Mouse (Mus musculus) kidney, embryonic 14.5 days (tissue): ENCODE measurements at regions not wholly inside any gene's neighbourhood (a gene's known extent, or its start where the extent isn't known, plus 50 kb on each side); places are given as distances from the start of the nearest gene placed in this dataset.

Experiments
- ATAC-seq: fragments of 200-750 bp; cut with Nextera tagmentation; 2 replicates; pipeline ENCODE4 v1.8.0; 2017; ENCODE audit warnings: moderate number of reproducible peaks, mild to moderate bottlenecking, moderate TSS enrichment, moderate library complexity; ENCODE audit not compliant: low FRiP score, low TSS enrichment
- H3K27ac ChIP-seq: fragments of 300-500 bp; sonication (generic); 2 replicates; pipeline ENCODE4 v1.5.1; 2014; ENCODE audit warnings: low read depth, mild to moderate bottlenecking, low read length, moderate library complexity, mixed read lengths
- H3K27me3 ChIP-seq: fragments of 300-500 bp; sonication (generic); 2 replicates; pipeline ENCODE4 v1.6.1; 2014; ENCODE audit warnings: mild to moderate bottlenecking, low read length; ENCODE audit not compliant: control insufficient read depth, insufficient read depth
- H3K36me3 ChIP-seq: fragments of 300-500 bp; sonication (generic); 2 replicates; pipeline ENCODE4 v1.6.1; 2014; ENCODE audit warnings: low read length, mixed read lengths; ENCODE audit not compliant: control insufficient read depth, insufficient read depth
- H3K4me1 ChIP-seq: fragments of 300-500 bp; sonication (generic); 2 replicates; pipeline ENCODE4 v1.6.1; 2014; ENCODE audit warnings: low read length, mixed read lengths; ENCODE audit not compliant: control insufficient read depth, insufficient read depth
- H3K4me2 ChIP-seq: fragments of 300-500 bp; sonication (generic); replicated peaks from 2 replicates; pipeline ENCODE4 v1.6.1; 2014; ENCODE audit warnings: low read depth, mild to moderate bottlenecking, low read length
- H3K4me3 ChIP-seq: fragments of 300-500 bp; sonication (generic); 2 replicates; pipeline ENCODE4 v1.5.1; 2014; ENCODE audit warnings: mild to moderate bottlenecking, low read length
- H3K9ac ChIP-seq: fragments of 300-500 bp; sonication (generic); 2 replicates; pipeline ENCODE4 v1.6.1; 2014; ENCODE audit warnings: low read depth, mild to moderate bottlenecking, low read length, moderate library complexity
- H3K9me3 ChIP-seq: fragments of 300-500 bp; sonication (generic); 2 replicates; pipeline ENCODE4 v1.6.1; 2016; ENCODE audit warnings: low read length; ENCODE audit not compliant: control insufficient read depth
- WGBS: fragments of 180-500 bp; shearing (Covaris S2); extraction: QIAGEN DNeasy Blood & Tissue Kit; methylation state at CpG from one replicate; pipeline ENCODE4 v1.1.7; 2014; 5-methylcytosine and 5-hydroxymethylcytosine counted together

DNA sequence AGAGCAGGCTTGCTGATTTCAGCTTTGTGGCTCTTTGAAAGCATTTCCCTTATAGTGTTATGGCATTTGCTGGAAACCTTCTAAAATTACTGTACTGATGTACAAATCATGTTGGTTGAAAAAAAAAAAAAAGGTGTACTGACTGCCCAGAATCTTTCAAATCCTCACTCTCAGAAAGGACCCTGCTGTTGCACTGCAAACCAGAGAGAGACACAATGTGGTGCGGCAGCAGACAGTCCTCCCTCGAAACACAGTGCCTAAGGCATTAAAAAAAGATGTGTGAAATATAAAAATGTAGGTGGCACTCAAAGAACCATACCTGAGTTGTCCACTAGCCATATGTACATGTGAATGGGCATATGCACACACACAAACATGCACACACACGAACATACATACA lies 128.3 kb downstream of the Actr3 start:
- H3K27ac ChIP-seq = no peak overlapping the region
- no peak for ATAC-seq
- no peak overlapping the region for H3K4me3 ChIP-seq
- H3K27me3 ChIP-seq = no peaks in the 10 kb centered on the region
- no peaks in the 10 kb centered on the region for H3K36me3 ChIP-seq
- 81% methylated on average over 3 of the region's 3 CpGs for WGBS
- no peaks in the 10 kb centered on the region for H3K4me1 ChIP-seq
- H3K9ac ChIP-seq = no peak overlapping the region
- no peak overlapping the region for H3K4me2 ChIP-seq
- H3K9me3 ChIP-seq = no peaks in the 10 kb centered on the region

DNA sequence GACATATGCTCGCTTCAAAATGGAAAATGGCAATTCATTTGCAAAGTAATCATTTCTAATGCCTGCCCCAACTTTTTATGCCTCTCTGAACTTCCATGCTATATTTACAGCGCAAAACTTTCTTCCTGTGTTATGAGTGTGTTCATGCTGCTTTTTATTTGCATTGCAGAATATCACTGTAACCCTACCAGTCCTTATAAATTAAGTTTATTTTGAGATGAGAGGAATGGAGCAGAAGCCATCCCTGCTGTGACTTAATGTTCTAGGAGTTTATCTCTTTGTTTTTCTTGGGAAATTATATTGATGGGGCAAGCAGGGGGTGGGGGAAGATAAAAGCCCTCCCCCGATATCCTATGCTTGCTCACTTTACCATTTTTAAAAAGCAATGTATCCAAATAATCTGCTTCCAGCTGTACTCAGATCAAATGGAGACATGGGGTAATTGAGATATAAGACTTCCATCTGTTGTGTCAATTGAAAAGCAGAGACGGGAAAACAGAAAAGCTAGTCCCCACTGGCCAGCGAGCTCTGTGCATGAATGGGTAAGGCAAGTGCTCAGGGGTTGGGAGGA lies 136.9 kb downstream of the Actr3 start:
- Histone ChIP-seq H3K36me3 (no peaks in the 10 kb centered on the region), H3K4me2 (no peak overlapping the region), H3K9ac (no peak overlapping the region), H3K9me3 (no peaks in the 10 kb centered on the region), H3K4me3 (no peak overlapping the region), H3K27ac (no peak overlapping the region), H3K4me1 (no peaks in the 10 kb centered on the region), H3K27me3 (no peaks in the 10 kb centered on the region)
- no peak for ATAC-seq
- WGBS = 67% methylated on average over 5 of the region's 5 CpGs

DNA sequence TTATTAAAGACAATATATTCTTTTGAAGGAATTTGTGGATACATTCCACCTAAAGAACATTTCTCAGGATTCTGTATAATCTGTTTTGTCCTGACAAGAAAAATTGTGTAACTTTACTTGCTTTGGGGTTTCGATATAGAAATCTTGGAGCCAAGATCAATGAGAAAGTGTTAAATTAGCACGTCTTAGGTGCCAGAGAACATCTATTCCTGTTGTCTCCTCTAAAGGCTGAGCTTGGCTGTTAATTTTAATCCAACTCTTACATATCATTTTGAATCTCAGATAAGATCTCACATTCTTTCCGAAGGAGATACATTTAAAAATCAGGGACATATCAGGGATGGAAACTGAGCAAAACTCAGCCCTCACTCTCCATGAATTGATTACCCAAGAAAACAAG lies 139.9 kb downstream of the Actr3 start:
- Histone ChIP-seq H3K4me1 (no peaks in the 10 kb centered on the region), H3K27me3 (no peaks in the 10 kb centered on the region), H3K4me2 (no peak overlapping the region), H3K36me3 (no peaks in the 10 kb centered on the region), H3K27ac (no peak overlapping the region), H3K9ac (no peak overlapping the region), H3K9me3 (no peaks in the 10 kb centered on the region), H3K4me3 (no peak overlapping the region)
- no peak for ATAC-seq
- WGBS = 87% methylated on average over 3 of the region's 3 CpGs

DNA sequence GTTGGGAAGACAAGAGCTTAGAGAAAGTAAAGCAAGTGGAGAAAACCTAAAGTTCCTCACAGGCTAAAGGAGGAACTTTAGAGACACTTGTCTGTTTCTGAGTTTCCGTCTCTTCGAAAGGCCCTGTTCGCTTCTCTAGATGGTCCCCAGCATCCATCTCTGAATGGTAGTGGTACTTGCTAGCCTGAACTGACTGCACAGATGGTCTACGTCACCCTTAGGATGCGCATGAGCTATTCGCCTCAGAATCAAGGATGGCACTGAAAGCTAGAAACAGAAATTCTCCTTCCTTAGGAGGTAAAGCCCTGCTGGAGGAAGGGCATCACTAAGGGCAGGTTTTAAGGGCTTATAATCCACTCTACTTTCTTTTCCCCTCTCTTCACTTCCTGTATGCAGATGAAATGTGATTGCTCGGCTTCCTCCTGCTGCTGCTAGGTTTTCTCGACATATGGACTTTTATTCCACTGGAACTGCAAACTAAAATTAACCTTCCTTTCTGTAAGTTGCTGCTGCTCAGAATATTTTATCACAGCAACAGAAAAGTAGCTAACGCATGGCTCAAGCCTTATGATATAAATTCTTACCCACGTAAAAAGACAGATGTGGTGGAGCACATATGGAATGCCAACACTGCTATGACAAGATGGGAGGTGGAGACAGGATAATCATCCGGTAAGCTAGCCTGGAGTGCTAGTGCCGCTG lies 145.1 kb downstream of the Actr3 start:
- H3K36me3 ChIP-seq = no peaks in the 10 kb centered on the region
- H3K27me3 ChIP-seq = no peaks in the 10 kb centered on the region
- no peak overlapping the region for H3K9ac ChIP-seq
- H3K4me2 ChIP-seq = no peak overlapping the region
- no peak overlapping the region for H3K27ac ChIP-seq
- WGBS = 90% methylated on average over 12 of the region's 12 CpGs
- H3K9me3 ChIP-seq = no peaks in the 10 kb centered on the region
- ATAC-seq = no peak
- no peaks in the 10 kb centered on the region for H3K4me1 ChIP-seq
- H3K4me3 ChIP-seq = no peak overlapping the region

DNA sequence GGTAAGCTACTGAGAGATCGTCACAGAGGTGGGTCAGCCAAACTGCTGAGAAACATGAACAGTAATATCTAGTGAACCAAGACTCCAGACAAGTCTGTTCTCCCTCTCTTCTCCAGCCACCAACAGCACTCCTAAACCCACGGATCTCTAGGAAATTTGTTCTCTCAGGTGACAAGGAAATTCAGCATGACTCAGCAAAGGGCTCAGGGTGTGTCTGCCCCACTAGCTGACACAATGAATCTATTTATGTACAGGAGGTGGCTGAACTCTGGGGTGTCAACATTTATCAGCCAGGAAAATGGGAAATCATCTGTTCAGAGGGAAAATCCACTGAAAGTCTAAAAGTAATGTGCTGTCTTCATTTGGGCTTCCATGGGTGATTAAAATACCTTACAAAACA lies 149.2 kb downstream of the Actr3 start:
- Histone ChIP-seq H3K27me3 (no peaks in the 10 kb centered on the region), H3K4me1 (no peaks in the 10 kb centered on the region), H3K4me3 (no peak overlapping the region), H3K4me2 (no peak overlapping the region), H3K36me3 (no peaks in the 10 kb centered on the region), H3K27ac (no peak overlapping the region), H3K9me3 (no peaks in the 10 kb centered on the region), H3K9ac (no peak overlapping the region)
- WGBS = 69% methylated on average over 2 of the region's 2 CpGs
- no peak for ATAC-seq

DNA sequence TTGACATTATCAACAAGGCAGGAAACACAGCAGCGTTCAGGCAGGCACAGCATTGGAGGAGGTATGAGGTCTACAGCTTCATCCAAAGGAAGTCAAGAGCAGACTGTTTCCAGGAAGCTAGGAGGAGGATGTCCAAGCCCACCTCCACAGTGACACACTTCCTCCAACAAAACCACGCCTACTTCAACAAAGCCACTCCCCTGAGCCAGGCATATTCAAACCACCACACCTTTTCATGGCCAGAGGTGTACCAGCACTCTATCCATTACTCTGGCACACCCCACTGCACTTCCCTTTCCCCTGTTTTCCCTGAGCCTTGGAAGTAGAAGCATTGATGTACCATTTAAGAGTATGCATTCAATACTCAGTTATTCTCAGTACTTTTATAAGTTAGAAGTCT lies 150.8 kb downstream of the Actr3 start:
- Histone ChIP-seq H3K27ac (no peak overlapping the region), H3K4me2 (no peak overlapping the region), H3K9me3 (no peaks in the 10 kb centered on the region), H3K27me3 (no peaks in the 10 kb centered on the region), H3K36me3 (no peaks in the 10 kb centered on the region), H3K4me1 (no peaks in the 10 kb centered on the region), H3K9ac (no peak overlapping the region), H3K4me3 (no peak overlapping the region)
- WGBS = 77% methylated on average over 2 of the region's 2 CpGs
- ATAC-seq = no peak

GRCm38 (mm10) chr1:125273752-125274151 lies 161.8 kb downstream of the Actr3 start:
- no peaks in the 10 kb centered on the region for H3K9me3 ChIP-seq
- no peak overlapping the region for H3K9ac ChIP-seq
- H3K4me1 ChIP-seq = no peaks in the 10 kb centered on the region
- H3K27ac ChIP-seq = no peak overlapping the region
- no peak overlapping the region for H3K4me3 ChIP-seq
- H3K36me3 ChIP-seq = no peaks in the 10 kb centered on the region
- WGBS = 73% methylated on average over 2 of the region's 2 CpGs
- ATAC-seq = no peak
- H3K27me3 ChIP-seq = no peaks in the 10 kb centered on the region
- H3K4me2 ChIP-seq = no peak overlapping the region

GRCm38 (mm10) chr1:125263684-125264083 lies 171.8 kb downstream of the Actr3 start:
- Histone ChIP-seq H3K4me3 (no peak overlapping the region), H3K9me3 (no peaks in the 10 kb centered on the region), H3K4me1 (no peaks in the 10 kb centered on the region), H3K9ac (no peak overlapping the region), H3K27me3 (no peaks in the 10 kb centered on the region), H3K27ac (no peak overlapping the region), H3K36me3 (no peaks in the 10 kb centered on the region), H3K4me2 (no peak overlapping the region)
- ATAC-seq = no peak
- WGBS = 67% methylated on average over 6 of the region's 6 CpGs

DNA sequence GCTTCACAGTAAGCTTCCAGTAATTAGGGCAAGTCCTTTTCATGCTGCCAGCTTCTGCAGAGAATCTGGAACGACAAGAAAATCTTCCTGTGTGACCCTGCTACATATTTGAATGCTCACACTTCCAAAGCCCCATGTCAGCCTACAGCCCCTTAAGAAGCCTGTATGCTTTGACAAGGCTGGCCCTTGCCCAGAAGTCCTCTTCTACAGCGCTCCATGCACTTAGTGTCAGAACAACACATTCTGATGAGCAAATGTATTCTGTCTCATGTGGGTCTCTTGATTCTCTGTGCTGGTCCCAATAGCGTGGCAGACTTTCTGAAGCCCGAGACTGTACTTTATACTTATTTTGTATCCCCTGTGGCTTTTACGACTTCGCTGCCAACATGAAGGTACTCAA lies 172.5 kb downstream of the Actr3 start:
- H3K27me3 ChIP-seq = no peaks in the 10 kb centered on the region
- no peak overlapping the region for H3K27ac ChIP-seq
- ATAC-seq = no peak
- no peaks in the 10 kb centered on the region for H3K4me1 ChIP-seq
- 84% methylated on average over 6 of the region's 6 CpGs for WGBS
- H3K4me2 ChIP-seq = no peak overlapping the region
- H3K9me3 ChIP-seq = no peaks in the 10 kb centered on the region
- H3K9ac ChIP-seq = no peak overlapping the region
- H3K36me3 ChIP-seq = no peaks in the 10 kb centered on the region
- H3K4me3 ChIP-seq = no peak overlapping the region
